Mouse (Mus musculus) limb, embryonic 12.5 days (tissue): Measurements from ENCODE around the gene Miip. TPM values are rescaled to one million over a fixed set of nuclear protein-coding genes. Genes with fewer than 3 reads are reported as not detected.

ENCODE experiments used
- ATAC-seq: fragments of 200-750 bp; cut with Nextera tagmentation; 2 replicates; pipeline ENCODE4 v1.8.0; 2017; ENCODE audit warnings: low read depth, moderate TSS enrichment; ENCODE audit not compliant: insufficient number of reproducible peaks, insufficient read depth, low FRiP score, low TSS enrichment
- H3K27ac ChIP-seq: fragments of 300-500 bp; sonication (generic); 2 replicates; pipeline ENCODE4 v1.5.1; 2016; ENCODE audit warnings: mild to moderate bottlenecking, moderate library complexity
- H3K27me3 ChIP-seq: fragments of 300-500 bp; sonication (generic); 2 replicates; pipeline ENCODE4 v1.6.1; 2016; ENCODE audit warnings: mild to moderate bottlenecking, moderate library complexity
- H3K36me3 ChIP-seq: fragments of 300-500 bp; sonication (generic); 2 replicates; pipeline ENCODE4 v1.6.1; 2016; ENCODE audit warnings: mild to moderate bottlenecking, moderate library complexity
- H3K4me1 ChIP-seq: fragments of 300-500 bp; sonication (generic); replicated peaks from 2 replicates; pipeline ENCODE4 v1.6.1; 2016
- H3K4me2 ChIP-seq: fragments of 300-500 bp; sonication (generic); 2 replicates; pipeline ENCODE4 v1.6.1; 2016; ENCODE audit warnings: mild to moderate bottlenecking, moderate library complexity
- H3K4me3 ChIP-seq: fragments of 300-500 bp; sonication (generic); replicated peaks from 2 replicates; pipeline ENCODE4 v1.5.1; 2016; ENCODE audit warnings: mild to moderate bottlenecking
- H3K9ac ChIP-seq: fragments of 300-500 bp; sonication (generic); replicated peaks from 2 replicates; pipeline ENCODE4 v1.6.1; 2016; ENCODE audit warnings: mild to moderate bottlenecking, moderate library complexity
- H3K9me3 ChIP-seq: fragments of 300-500 bp; sonication (generic); 2 replicates; pipeline ENCODE4 v1.6.1; 2016; ENCODE audit warnings: mild to moderate bottlenecking, moderate library complexity
- WGBS: fragments of 180-500 bp; shearing (Covaris S2); methylation state at CpG from one replicate; pipeline ENCODE4 v1.1.7; 2016; 5-methylcytosine and 5-hydroxymethylcytosine counted together
- polyA plus RNA-seq: library from polyadenylated mRNA; unstranded; fragments of >200 nt; fragmentation: Nextera tagmentation; extraction: Ambion mirVana; gene quantifications from 2 replicates; pipeline ENCODE4 v1.2.1, GENCODE M21; 2016

Gene Miip
- polyA plus RNA-seq, 1 experiment from 2014 or later = 48.4 TPM

DNA sequence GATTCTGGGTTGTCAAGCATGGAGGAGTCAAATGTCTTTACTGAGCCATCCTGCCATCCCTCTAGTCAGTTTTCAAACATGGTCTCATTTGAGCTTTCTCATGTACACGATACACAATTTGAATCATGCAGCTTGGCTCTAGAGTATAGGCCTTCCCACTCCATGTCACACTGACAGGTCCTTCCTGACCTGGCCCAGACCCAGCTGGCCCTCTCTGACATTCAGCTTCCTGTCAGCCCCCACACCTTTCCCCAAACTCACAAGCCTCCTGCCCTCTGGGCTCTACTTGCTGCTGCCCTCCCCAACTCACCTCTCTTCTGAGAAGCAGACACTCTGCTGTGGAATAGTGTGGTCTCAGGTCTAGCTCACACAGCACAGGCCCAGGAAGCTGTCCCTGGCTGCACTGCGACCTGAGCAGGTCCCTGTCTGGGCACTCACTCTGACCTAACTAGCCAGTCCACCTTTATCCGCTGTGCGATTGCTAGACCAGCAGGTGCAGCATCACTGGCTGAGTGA, 27.3 kb upstream of the Miip start:
- ATAC-seq = no peak
- H3K9ac ChIP-seq = no peak overlapping the region
- H3K27ac ChIP-seq = no peak overlapping the region

DNA sequence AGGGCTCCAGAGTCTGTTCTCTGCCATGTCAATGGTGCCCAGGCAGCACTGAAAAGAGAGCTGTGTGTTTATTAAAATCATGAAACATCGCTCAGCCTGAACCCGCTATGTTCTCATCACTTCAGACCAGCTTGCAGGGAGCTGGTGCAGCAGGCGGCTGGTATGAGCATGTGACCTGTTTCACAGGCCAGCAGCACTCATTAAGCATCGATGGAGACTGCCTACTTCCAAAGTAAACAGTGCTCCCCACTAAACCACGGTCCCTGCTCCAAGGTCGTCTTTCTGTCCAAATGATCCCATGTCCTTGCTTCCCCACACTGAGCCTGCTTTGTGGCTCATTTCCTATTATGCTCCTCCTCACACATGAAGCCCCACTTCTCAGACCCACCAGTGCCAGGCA, 21.7 kb upstream of the Miip start:
- no peak overlapping the region for H3K27ac ChIP-seq
- H3K9ac ChIP-seq = no peak overlapping the region
- H3K27me3 ChIP-seq = no peaks in the 10 kb centered on the region
- no peaks in the 10 kb centered on the region for H3K4me1 ChIP-seq
- 93% methylated on average over 6 of the region's 6 CpGs for WGBS
- no peak for ATAC-seq
- H3K36me3 ChIP-seq = peaks cover 91% of the 10 kb centered on the region
- H3K4me2 ChIP-seq = no peak overlapping the region
- no peaks in the 10 kb centered on the region for H3K9me3 ChIP-seq
- H3K4me3 ChIP-seq = no peak overlapping the region

More for the DNA sequence above, 27.3 kb upstream of the Miip start:
- Histone ChIP-seq H3K4me1 (no peaks in the 10 kb centered on the region), H3K36me3 (peaks cover 94% of the 10 kb centered on the region), H3K4me3 (no peak overlapping the region), H3K4me2 (no peak overlapping the region), H3K9me3 (no peaks in the 10 kb centered on the region), H3K27me3 (no peaks in the 10 kb centered on the region)
- WGBS = 91% methylated on average over 4 of the region's 4 CpGs

DNA sequence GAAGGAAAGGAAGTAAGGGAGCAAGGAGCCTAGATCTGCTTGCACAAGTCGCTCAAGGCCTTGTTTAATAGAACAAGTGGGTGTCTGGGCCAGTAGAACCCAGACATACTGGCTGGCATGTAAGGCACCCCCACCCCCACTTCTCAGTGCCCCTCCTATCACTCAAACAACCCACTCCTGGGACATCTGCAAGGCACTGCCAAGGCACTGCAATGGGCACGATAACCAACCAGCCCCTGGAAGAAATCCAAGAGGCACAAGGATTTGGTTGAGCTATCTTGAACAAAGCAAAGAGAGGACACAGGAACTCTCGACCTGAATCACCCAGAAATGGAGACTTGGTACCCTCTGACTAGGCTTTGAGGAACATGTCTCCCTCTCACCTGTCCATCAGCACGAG, 19.6 kb upstream of the Miip start:
- no peak overlapping the region for H3K9ac ChIP-seq
- peaks cover 93% of the 10 kb centered on the region for H3K36me3 ChIP-seq
- WGBS = 89% methylated on average over 4 of the region's 4 CpGs
- no peak for ATAC-seq
- no peak overlapping the region for H3K4me3 ChIP-seq
- H3K9me3 ChIP-seq = no peaks in the 10 kb centered on the region
- H3K27me3 ChIP-seq = no peaks in the 10 kb centered on the region
- no peak overlapping the region for H3K4me2 ChIP-seq
- H3K27ac ChIP-seq = no peak overlapping the region
- H3K4me1 ChIP-seq = no peaks in the 10 kb centered on the region

DNA sequence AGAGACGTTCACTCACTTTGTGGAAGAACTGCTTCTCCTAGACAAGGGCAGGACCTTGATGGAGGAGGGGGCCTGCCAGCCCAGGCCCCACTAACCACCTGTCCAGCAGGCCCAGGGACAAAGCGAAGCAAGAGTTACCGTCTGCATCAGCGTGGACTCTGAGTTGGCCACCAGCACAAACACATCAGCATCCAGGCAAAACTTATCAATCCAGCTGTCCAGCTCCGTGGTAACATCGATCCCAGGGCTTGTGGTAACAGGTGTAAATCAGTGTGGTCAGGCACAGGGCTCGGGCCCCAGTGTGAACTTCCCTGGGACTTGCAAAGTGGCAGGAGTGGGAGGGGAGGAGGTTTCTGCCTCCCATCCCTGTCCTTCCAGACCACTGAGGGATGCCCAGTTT, 18.7 kb upstream of the Miip start:
- WGBS = 89% methylated on average over 7 of the region's 7 CpGs
- Histone ChIP-seq H3K27ac (no peak overlapping the region), H3K27me3 (no peaks in the 10 kb centered on the region), H3K9ac (no peak overlapping the region), H3K9me3 (no peaks in the 10 kb centered on the region), H3K4me3 (no peak overlapping the region), H3K36me3 (peaks cover 94% of the 10 kb centered on the region), H3K4me2 (no peak overlapping the region), H3K4me1 (no peaks in the 10 kb centered on the region)
- no peak for ATAC-seq

DNA sequence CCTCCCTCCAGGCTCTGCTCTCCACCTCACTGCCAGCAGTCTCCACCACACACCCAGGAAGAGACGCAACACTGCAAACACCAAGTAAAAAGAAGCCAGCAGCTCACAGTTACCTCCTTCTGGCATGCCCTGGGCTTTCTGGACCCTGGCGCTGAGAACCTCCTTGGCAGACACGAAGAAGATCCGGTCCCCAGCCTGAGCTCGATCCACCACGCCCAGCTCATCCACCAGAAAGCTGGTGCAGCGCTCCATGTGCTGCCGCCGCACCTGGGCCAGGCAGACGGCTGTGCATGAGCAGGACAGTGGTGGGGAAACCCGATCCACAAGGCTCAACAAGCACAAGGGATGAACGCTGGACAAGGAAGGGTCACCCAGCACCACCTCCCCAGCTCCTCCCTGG, 17.5 kb upstream of the Miip start:
- H3K36me3 ChIP-seq = peaks cover 94% of the 10 kb centered on the region
- no peaks in the 10 kb centered on the region for H3K4me1 ChIP-seq
- H3K9me3 ChIP-seq = no peaks in the 10 kb centered on the region
- ATAC-seq = no peak
- no peaks in the 10 kb centered on the region for H3K27me3 ChIP-seq
- H3K9ac ChIP-seq = no peak overlapping the region
- no peak overlapping the region for H3K4me2 ChIP-seq
- WGBS = 92% methylated on average over 12 of the region's 12 CpGs
- H3K4me3 ChIP-seq = no peak overlapping the region
- no peak overlapping the region for H3K27ac ChIP-seq

DNA sequence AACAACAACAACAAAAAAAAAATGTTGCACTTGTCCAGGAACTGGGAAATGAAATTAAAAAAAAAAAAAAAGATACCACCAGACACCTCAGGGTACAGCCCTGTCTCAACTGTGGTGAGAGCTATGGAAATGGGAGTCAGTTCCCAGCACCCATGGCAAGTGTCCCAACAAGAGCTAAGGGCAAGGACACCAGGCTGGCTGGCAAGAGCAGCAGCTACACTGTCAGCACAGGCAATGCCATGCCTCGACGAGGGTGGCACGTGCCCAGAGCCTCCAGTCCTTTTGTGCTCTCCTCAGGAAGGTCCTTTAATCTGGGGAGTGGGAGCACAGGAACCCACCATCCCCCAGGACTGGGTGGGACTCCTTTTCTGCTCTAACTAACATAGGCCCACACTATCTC, 15.5 kb upstream of the Miip start:
- no peak overlapping the region for H3K4me2 ChIP-seq
- WGBS = 85% methylated on average over 3 of the region's 3 CpGs
- no peaks in the 10 kb centered on the region for H3K27me3 ChIP-seq
- no peaks in the 10 kb centered on the region for H3K9me3 ChIP-seq
- no peak for ATAC-seq
- H3K36me3 ChIP-seq = peaks cover 96% of the 10 kb centered on the region
- H3K4me1 ChIP-seq = no peaks in the 10 kb centered on the region
- no peak overlapping the region for H3K27ac ChIP-seq
- H3K4me3 ChIP-seq = no peak overlapping the region
- no peak overlapping the region for H3K9ac ChIP-seq

DNA sequence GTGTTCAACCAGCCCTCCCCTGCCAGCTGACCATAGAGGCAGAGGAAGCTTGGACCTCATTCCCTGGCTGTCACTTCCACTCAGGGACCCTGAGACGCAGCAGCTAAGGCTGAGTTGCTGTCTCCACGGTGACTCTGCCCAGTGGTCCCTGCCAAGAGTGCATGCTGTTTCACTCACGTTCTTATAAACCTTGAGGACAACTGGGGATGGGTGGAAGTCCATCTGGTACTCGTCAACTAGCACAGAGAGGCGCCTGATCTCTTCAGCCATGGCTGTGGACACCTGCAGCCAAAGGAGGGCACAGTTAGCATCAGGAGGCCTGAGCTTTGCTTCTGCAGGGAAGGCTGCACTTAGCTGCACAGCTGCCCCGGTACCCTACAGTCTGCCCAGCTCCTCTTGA, 14.4 kb upstream of the Miip start:
- Histone ChIP-seq H3K9me3 (no peaks in the 10 kb centered on the region), H3K27ac (no peak overlapping the region), H3K4me3 (no peak overlapping the region), H3K4me1 (no peaks in the 10 kb centered on the region), H3K36me3 (peaks cover 96% of the 10 kb centered on the region), H3K9ac (no peak overlapping the region), H3K27me3 (no peaks in the 10 kb centered on the region), H3K4me2 (no peak overlapping the region)
- WGBS = 78% methylated on average over 6 of the region's 6 CpGs
- ATAC-seq = no peak

DNA sequence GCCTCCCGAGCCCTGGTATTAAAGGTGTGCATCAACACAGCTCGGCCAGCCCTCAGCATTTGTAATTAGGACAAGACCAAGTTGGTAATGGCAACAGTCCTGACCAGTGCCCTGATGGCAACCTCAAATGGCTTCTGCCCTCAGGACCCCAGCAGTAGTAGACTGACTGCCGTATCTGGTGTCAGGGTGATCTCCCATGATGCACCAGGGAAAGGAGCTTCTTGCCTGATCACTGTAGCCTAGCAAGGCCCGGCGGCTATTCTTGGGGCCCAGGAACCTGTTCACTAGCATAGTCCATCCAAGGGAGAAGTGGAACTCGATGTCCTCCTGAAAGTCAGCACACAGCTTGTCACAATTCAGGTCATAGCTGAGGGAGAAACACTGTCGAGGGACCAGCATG, 13.2 kb upstream of the Miip start:
- Histone ChIP-seq H3K9ac (no peak overlapping the region), H3K36me3 (peaks cover 93% of the 10 kb centered on the region), H3K4me3 (no peak overlapping the region), H3K9me3 (no peaks in the 10 kb centered on the region), H3K27me3 (no peaks in the 10 kb centered on the region), H3K4me1 (no peaks in the 10 kb centered on the region), H3K4me2 (no peak overlapping the region), H3K27ac (no peak overlapping the region)
- no peak for ATAC-seq
- WGBS = 94% methylated on average over 7 of the region's 7 CpGs

DNA sequence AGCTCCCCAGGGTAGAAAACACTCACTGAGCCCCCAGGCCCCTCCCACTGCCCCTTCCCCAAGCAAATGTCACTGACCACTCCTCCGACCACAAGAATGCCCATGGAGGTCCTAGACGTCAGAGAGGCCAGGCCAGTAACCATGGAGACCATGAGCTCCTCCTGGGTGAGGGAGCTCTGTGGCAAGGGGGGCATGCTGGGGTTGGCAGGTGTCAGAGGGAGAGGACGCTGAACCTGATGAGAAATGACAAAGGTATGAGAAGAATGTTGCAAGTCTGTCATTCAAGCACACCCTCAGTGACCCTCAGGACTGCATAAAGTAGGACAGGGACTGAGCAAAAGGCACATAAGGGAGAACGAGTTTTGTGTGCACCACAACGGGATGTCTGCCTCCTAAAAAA, 11.2 kb upstream of the Miip start:
- no peak overlapping the region for H3K4me2 ChIP-seq
- no peak for ATAC-seq
- no peak overlapping the region for H3K27ac ChIP-seq
- WGBS = 71% methylated on average over 5 of the region's 5 CpGs
- no peaks in the 10 kb centered on the region for H3K9me3 ChIP-seq
- no peaks in the 10 kb centered on the region for H3K4me1 ChIP-seq
- peaks cover 94% of the 10 kb centered on the region for H3K36me3 ChIP-seq
- H3K27me3 ChIP-seq = no peaks in the 10 kb centered on the region
- no peak overlapping the region for H3K9ac ChIP-seq
- H3K4me3 ChIP-seq = no peak overlapping the region

DNA sequence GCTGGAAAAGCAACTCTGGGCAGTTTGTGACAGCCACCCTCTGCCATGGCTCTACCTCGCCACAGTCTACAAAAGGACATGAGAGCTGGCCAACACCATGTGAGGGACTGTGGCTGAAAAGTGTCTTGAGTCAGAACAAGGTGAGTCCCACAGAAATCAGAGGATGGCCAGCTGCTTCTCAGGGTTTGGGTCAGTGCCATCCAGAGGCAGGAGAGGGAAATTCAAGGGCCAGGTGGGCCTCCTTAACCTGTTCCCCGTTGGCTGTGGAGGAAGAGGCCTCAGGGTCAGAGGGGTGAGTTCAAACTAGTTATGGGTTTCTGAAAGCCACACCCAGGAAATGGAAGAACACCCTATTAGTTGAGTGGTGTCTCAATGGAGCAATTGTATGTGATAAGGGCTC, 10.8 kb upstream of the Miip start:
- H3K9me3 ChIP-seq = no peaks in the 10 kb centered on the region
- H3K4me1 ChIP-seq = no peaks in the 10 kb centered on the region
- no peak for ATAC-seq
- WGBS = 73% methylated on average over 2 of the region's 2 CpGs
- no peaks in the 10 kb centered on the region for H3K27me3 ChIP-seq
- H3K9ac ChIP-seq = no peak overlapping the region
- H3K4me2 ChIP-seq = no peak overlapping the region
- H3K27ac ChIP-seq = no peak overlapping the region
- H3K4me3 ChIP-seq = no peak overlapping the region
- peaks cover 94% of the 10 kb centered on the region for H3K36me3 ChIP-seq

DNA sequence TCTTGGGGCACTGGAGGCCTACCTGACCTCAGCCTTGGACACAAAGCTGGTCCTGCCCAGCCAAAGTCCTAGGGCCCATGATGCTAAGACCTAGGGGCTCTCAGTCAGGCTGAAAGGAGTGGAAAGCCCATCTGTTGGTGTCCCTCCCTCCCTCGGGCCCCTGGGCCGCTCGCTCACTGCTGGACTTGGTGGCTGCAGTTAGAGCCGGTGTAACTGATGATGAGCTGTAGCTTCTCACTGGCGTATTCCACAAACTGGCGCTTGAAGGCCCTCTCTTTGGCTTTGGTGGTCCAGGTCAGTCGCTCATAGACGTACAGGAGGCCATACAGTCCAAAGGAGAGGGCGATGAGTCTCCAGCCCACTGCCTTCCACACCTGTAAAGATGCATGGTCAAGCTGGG, 9.9 kb upstream of the Miip start:
- ATAC-seq = no peak
- 94% methylated on average over 9 of the region's 9 CpGs for WGBS
- Histone ChIP-seq H3K27ac (no peak overlapping the region), H3K27me3 (no peaks in the 10 kb centered on the region), H3K9me3 (no peaks in the 10 kb centered on the region), H3K4me3 (no peak overlapping the region), H3K4me1 (no peaks in the 10 kb centered on the region), H3K4me2 (no peak overlapping the region), H3K9ac (no peak overlapping the region), H3K36me3 (peaks cover 95% of the 10 kb centered on the region)

DNA sequence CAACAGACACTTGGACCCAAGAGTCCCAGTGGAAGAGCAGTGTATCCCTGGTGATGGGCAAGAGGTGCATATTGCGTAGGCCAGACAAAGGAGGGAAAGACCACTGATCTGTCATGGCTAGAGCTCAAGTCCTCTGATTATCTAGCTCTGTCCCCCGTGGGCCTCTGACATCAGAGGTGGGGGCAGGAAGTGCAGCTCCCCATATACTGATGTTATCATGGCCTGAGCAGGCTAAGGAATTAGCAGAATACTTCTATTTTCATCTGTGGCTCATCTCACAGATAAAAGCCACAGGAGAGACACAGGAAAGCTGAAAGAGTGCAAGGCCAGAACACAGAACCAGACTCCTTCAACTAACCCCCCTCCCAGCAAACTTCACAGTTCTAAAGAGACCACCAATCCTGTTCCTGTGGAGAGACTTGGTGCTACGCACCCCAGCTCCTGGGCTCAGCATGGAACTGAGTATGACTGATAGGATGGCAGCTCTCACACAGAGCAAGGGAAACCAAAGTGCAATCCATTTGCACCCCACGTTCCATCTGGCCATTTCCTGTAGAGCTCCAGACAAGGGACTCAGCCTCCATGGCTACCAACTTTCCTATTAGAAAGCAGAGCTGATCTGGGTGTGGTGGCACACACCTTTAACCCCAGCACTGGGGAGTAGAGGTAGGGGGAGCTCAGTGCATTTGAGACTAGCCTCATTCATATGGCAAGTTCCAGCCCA, 7.4 kb upstream of the Miip start:
- H3K4me2 ChIP-seq = no peak overlapping the region
- H3K4me3 ChIP-seq = no peak overlapping the region
- H3K4me1 ChIP-seq = no peaks in the 10 kb centered on the region
- H3K9me3 ChIP-seq = no peaks in the 10 kb centered on the region
- H3K36me3 ChIP-seq = peaks cover 92% of the 10 kb centered on the region
- H3K9ac ChIP-seq = no peak overlapping the region
- no peak overlapping the region for H3K27ac ChIP-seq
- no peak for ATAC-seq
- H3K27me3 ChIP-seq = no peaks in the 10 kb centered on the region
- WGBS = 89% methylated on average over 4 of the region's 4 CpGs
